Mouse (Mus musculus) lung, postnatal 0 days (tissue): ENCODE results near the gene Lgalsl.

Experiments used
- CTCF ChIP-seq: IDR thresholded peaks from 2 replicates; pipeline ENCODE4 v1.5.1; 2016; ENCODE audit warnings: antibody characterized with exemption, mild to moderate bottlenecking
- EP300 ChIP-seq: IDR thresholded peaks from 2 replicates; pipeline ENCODE4 v1.6.1; 2016; ENCODE audit warnings: antibody characterized with exemption, mild to moderate bottlenecking, control low read depth

DNA sequence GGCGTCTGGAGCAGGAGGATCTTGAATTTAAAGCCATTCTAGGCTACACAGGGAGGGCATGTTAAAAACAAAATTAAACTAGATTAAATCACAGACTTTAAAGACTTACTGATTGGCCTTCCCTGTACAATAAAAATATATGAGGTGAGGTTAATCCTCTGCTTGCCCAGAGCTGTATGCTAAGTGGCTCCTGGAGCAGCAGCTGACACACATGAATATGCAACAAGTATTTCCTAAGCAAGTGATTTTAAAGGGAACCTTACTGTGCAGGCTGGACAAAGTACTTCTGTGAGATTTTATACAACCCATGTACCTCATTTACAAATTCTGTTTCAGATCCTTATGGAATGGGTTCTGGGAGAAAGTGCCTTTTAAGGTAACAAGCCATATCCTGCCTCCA, 41.8 kb downstream of the Lgalsl start:
- no peak for TF ChIP-seq CTCF
- no peak for TF ChIP-seq EP300
